Mouse (Mus musculus) forebrain, embryonic 16.5 days (tissue): ENCODE data around the gene Msrb2. TPM values are rescaled to one million over a fixed set of nuclear protein-coding genes. Genes with fewer than 3 reads are reported as not detected.

Source experiments
- ATAC-seq: fragments of 200-750 bp; cut with Nextera tagmentation; 2 replicates; pipeline ENCODE4 v1.8.0; 2017; ENCODE audit warnings: mild to moderate bottlenecking, moderate library complexity
- H3K27ac ChIP-seq: fragments of 300-500 bp; sonication (generic); 2 replicates; pipeline ENCODE4 v1.5.1; 2014; ENCODE audit warnings: low read length, control low read depth
- H3K27me3 ChIP-seq: fragments of 300-500 bp; sonication (generic); replicated peaks from 2 replicates; pipeline ENCODE4 v1.6.1; 2014; ENCODE audit warnings: low read length; ENCODE audit not compliant: control insufficient read depth, insufficient read depth
- H3K36me3 ChIP-seq: fragments of 300-500 bp; sonication (generic); 2 replicates; pipeline ENCODE4 v1.6.1; 2014; ENCODE audit not compliant: control insufficient read depth, insufficient read depth
- H3K4me1 ChIP-seq: fragments of 300-500 bp; sonication (generic); replicated peaks from 2 replicates; pipeline ENCODE4 v1.6.1; 2014; ENCODE audit warnings: low read length; ENCODE audit not compliant: control insufficient read depth, insufficient read depth
- H3K4me2 ChIP-seq: fragments of 300-500 bp; sonication (generic); 2 replicates; pipeline ENCODE4 v1.6.1; 2014; ENCODE audit warnings: mild to moderate bottlenecking, low read length, control low read depth
- H3K4me3 ChIP-seq: fragments of 300-500 bp; sonication (generic); replicated peaks from 2 replicates; pipeline ENCODE4 v1.5.1; 2014; ENCODE audit warnings: mild to moderate bottlenecking, low read length, control low read depth
- H3K9ac ChIP-seq: fragments of 300-500 bp; sonication (generic); replicated peaks from 2 replicates; pipeline ENCODE4 v1.6.1; 2014; ENCODE audit warnings: low read depth, low read length, control low read depth
- H3K9me3 ChIP-seq: fragments of 300-500 bp; sonication (generic); 2 replicates; pipeline ENCODE4 v1.6.1; 2016; ENCODE audit warnings: low read length; ENCODE audit not compliant: control insufficient read depth
- WGBS: fragments of 180-500 bp; shearing (Covaris S2); extraction: QIAGEN DNeasy Blood & Tissue Kit; methylation state at CpG from one replicate; pipeline ENCODE4 v1.1.7; 2014; 5-methylcytosine and 5-hydroxymethylcytosine counted together
- polyA plus RNA-seq: library from polyadenylated mRNA; unstranded; fragments of >200 nt; fragmentation: Nextera tagmentation; extraction: Ambion mirVana; gene quantifications from 2 replicates; pipeline ENCODE4 v1.2.1, GENCODE M21; 2015

The Msrb2 gene
- polyA plus RNA-seq, 1 experiment from 2014 or later: 7.9 TPM

- Histone ChIP-seq H3K9me3 (no peaks in the 10 kb centered on the region), H3K4me2 (no peak overlapping the region), H3K27me3 (no peaks in the 10 kb centered on the region), H3K9ac (no peak overlapping the region), H3K4me1 (no peaks in the 10 kb centered on the region), H3K36me3 (no peaks in the 10 kb centered on the region), H3K4me3 (no peak overlapping the region), H3K27ac (no peak overlapping the region)
- WGBS: 73% methylated on average over 4 of the region's 4 CpGs
- no peak for ATAC-seq
Observed at GRCm38 (mm10) chr2:19383006-19383405, 11.8 kb downstream of the Msrb2 start.

- H3K36me3 ChIP-seq: no peaks in the 10 kb centered on the region
- H3K4me3 ChIP-seq: no peak overlapping the region
- no peaks in the 10 kb centered on the region for H3K9me3 ChIP-seq
- no peak overlapping the region for H3K9ac ChIP-seq
- H3K27me3 ChIP-seq: no peaks in the 10 kb centered on the region
- ATAC-seq: no peak
- no peak overlapping the region for H3K4me2 ChIP-seq
- H3K4me1 ChIP-seq: no peaks in the 10 kb centered on the region
- H3K27ac ChIP-seq: no peak overlapping the region
- 89% methylated on average over 5 of the region's 5 CpGs for WGBS
Observed at GRCm38 (mm10) chr2:19385772-19386171, 14.5 kb downstream of the Msrb2 start.

- H3K27me3 ChIP-seq: no peaks in the 10 kb centered on the region
- H3K4me3 ChIP-seq: no peak overlapping the region
- H3K9me3 ChIP-seq: no peaks in the 10 kb centered on the region
- ATAC-seq: no peak
- no peaks in the 10 kb centered on the region for H3K36me3 ChIP-seq
- no peak overlapping the region for H3K9ac ChIP-seq
- H3K4me1 ChIP-seq: no peaks in the 10 kb centered on the region
- H3K4me2 ChIP-seq: no peak overlapping the region
- WGBS: 93% methylated on average over 12 of the region's 12 CpGs
- H3K27ac ChIP-seq: no peak overlapping the region
Observed at GRCm38 (mm10) chr2:19388329-19389103, 17.3 kb downstream of the Msrb2 start.

GRCm38 (mm10) chr2:19390411-19391143, 19.3 kb downstream of the Msrb2 start:
- Histone ChIP-seq H3K36me3 (no peaks in the 10 kb centered on the region), H3K27me3 (no peaks in the 10 kb centered on the region), H3K4me3 (no peak overlapping the region), H3K9ac (no peak overlapping the region), H3K4me1 (no peaks in the 10 kb centered on the region), H3K9me3 (no peaks in the 10 kb centered on the region), H3K4me2 (no peak overlapping the region), H3K27ac (no peak overlapping the region)
- WGBS: 44% methylated on average over 7 of the region's 7 CpGs
- ATAC-seq: no peak

- H3K36me3 ChIP-seq: no peaks in the 10 kb centered on the region
- 94% methylated on average over 3 of the region's 3 CpGs for WGBS
- no peak for ATAC-seq
Observed at GRCm38 (mm10) chr2:19391649-19392048, 20.4 kb downstream of the Msrb2 start.

GRCm38 (mm10) chr2:19392793-19393192, 21.6 kb downstream of the Msrb2 start:
- Histone ChIP-seq H3K27me3 (no peaks in the 10 kb centered on the region), H3K4me3 (no peak overlapping the region), H3K9ac (no peak overlapping the region), H3K9me3 (no peaks in the 10 kb centered on the region), H3K27ac (no peak overlapping the region), H3K4me1 (no peaks in the 10 kb centered on the region), H3K36me3 (no peaks in the 10 kb centered on the region), H3K4me2 (no peak overlapping the region)
- WGBS: 22% methylated on average over 2 of the region's 2 CpGs
- no peak; the same call in 1 of the 2 replicates for ATAC-seq

More at GRCm38 (mm10) chr2:19391649-19392048, 20.4 kb downstream of the Msrb2 start:
- Histone ChIP-seq H3K27me3 (no peaks in the 10 kb centered on the region), H3K4me3 (no peak overlapping the region), H3K4me2 (no peak overlapping the region), H3K27ac (no peak overlapping the region), H3K9me3 (no peaks in the 10 kb centered on the region), H3K4me1 (no peaks in the 10 kb centered on the region), H3K9ac (no peak overlapping the region)

- Histone ChIP-seq H3K36me3 (no peaks in the 10 kb centered on the region), H3K27me3 (no peaks in the 10 kb centered on the region), H3K4me3 (no peak overlapping the region), H3K27ac (no peak overlapping the region), H3K9me3 (no peaks in the 10 kb centered on the region), H3K9ac (no peak overlapping the region), H3K4me1 (no peaks in the 10 kb centered on the region), H3K4me2 (no peak overlapping the region)
- WGBS: 53% methylated on average over 5 of the region's 5 CpGs
- ATAC-seq: no peak
Observed at GRCm38 (mm10) chr2:19405409-19405808, 34.2 kb downstream of the Msrb2 start.

GRCm38 (mm10) chr2:19406531-19406930, 35.3 kb downstream of the Msrb2 start:
- Histone ChIP-seq H3K4me3 (no peak overlapping the region), H3K4me2 (no peak overlapping the region), H3K27ac (no peak overlapping the region), H3K27me3 (no peaks in the 10 kb centered on the region), H3K9ac (no peak overlapping the region), H3K4me1 (no peaks in the 10 kb centered on the region), H3K9me3 (no peaks in the 10 kb centered on the region), H3K36me3 (no peaks in the 10 kb centered on the region)
- no peak for ATAC-seq
- WGBS: 66% methylated on average over 3 of the region's 3 CpGs

GRCm38 (mm10) chr2:19414222-19414965, 43.2 kb downstream of the Msrb2 start:
- 21% methylated on average over 19 of the region's 19 CpGs for WGBS
- H3K9me3 ChIP-seq: no peaks in the 10 kb centered on the region
- no peaks in the 10 kb centered on the region for H3K4me1 ChIP-seq
- H3K4me3 ChIP-seq: peak overlapping the region; percentile 30
- no peak overlapping the region for H3K27ac ChIP-seq
- no peak overlapping the region; the same call in 1 of the 2 replicates for H3K9ac ChIP-seq
- no peaks in the 10 kb centered on the region for H3K36me3 ChIP-seq
- no peaks in the 10 kb centered on the region for H3K27me3 ChIP-seq
- ATAC-seq: peak; percentile 72
- H3K4me2 ChIP-seq: peak overlapping the region; percentile 58
